In genomic region chr1:74196621-74197419, GRCm38 (mm10) we compare ENCODE assay signal across 18 mouse cellular contexts. TPM values are rescaled to one million over a fixed set of nuclear protein-coding genes. Genes with fewer than 3 reads are reported as not detected.
DNase-seq lines count a peak whose midpoint lies in the region; ATAC-seq and TF ChIP-seq lines count a peak whose summit lies in the region.
"Had no signal": no experiment of that assay in that cellular context is flagged by ENCODE, and none has a peak within 500 bp of the region (broad histone marks: within the 10 kb centered on the region; RNA-seq: fewer than 3 reads in every experiment).

No protein-coding gene starts in this region.

- TF ChIP-seq CTCF in gastrocnemius, adult 2 months (IDR thresholded peaks at IDR 0.05) = no peak

- H3K9ac ChIP-seq in embryonic facial prominence, embryonic 13.5 days = 0 out of 2 replicates have a peak overlapping the region, but pooled peaks have one; percentile 27
- peak overlapping the region; percentile 21; the same call in 1 of the 2 replicates for H3K9ac ChIP-seq in intestine, embryonic 16.5 days (ENCODE audit: low read depth, low read length)
- no peak overlapping the region for H3K9ac ChIP-seq in liver, embryonic 12.5 days
- H3K9ac ChIP-seq: embryonic facial prominence, embryonic 12.5 days; hindbrain, embryonic 15.5 days had no signal

- H3K27ac ChIP-seq in embryonic facial prominence, embryonic 13.5 days = no peak overlapping the region; the same call in 1 of the 2 replicates
- H3K27ac ChIP-seq in embryonic facial prominence, embryonic 10.5 days (replicated peaks) = no peak overlapping the region
- H3K27ac ChIP-seq in intestine, embryonic 16.5 days (ENCODE audit: low read length) = peak overlapping the region; percentile 84
- peak overlapping the region; percentile 50; the same call in 1 of the 2 replicates for H3K27ac ChIP-seq in liver, embryonic 12.5 days
- H3K27ac ChIP-seq in gastrocnemius, adult 2 months = no peak overlapping the region
- H3K27ac ChIP-seq: embryonic facial prominence, embryonic 12.5 days; heart, adult 2 months; hindbrain, embryonic 15.5 days had no signal

- no peaks in the 10 kb centered on the region for H3K36me3 ChIP-seq in embryonic facial prominence, embryonic 13.5 days
- H3K36me3 ChIP-seq in embryonic facial prominence, embryonic 10.5 days (replicated peaks) = no peaks in the 10 kb centered on the region
- no peaks in the 10 kb centered on the region for H3K36me3 ChIP-seq in intestine, embryonic 16.5 days (ENCODE audit: control insufficient read depth, insufficient read depth, low read length)
- no peaks in the 10 kb centered on the region for H3K36me3 ChIP-seq in liver, embryonic 12.5 days
- H3K36me3 ChIP-seq: embryonic facial prominence, embryonic 12.5 days; hindbrain, embryonic 15.5 days had no signal

- no peak overlapping the region for H3K4me3 ChIP-seq in embryonic facial prominence, embryonic 13.5 days
- no peak overlapping the region for H3K4me3 ChIP-seq in embryonic facial prominence, embryonic 10.5 days
- H3K4me3 ChIP-seq in intestine, embryonic 16.5 days (ENCODE audit: low read length) = no peak overlapping the region
- no peak overlapping the region for H3K4me3 ChIP-seq in liver, embryonic 12.5 days
- H3K4me3 ChIP-seq in gastrocnemius, adult 2 months = no peak overlapping the region
- H3K4me3 ChIP-seq: embryonic facial prominence, embryonic 12.5 days; heart, adult 2 months; hindbrain, embryonic 15.5 days had no signal

- no peak overlapping the region for H3K4me2 ChIP-seq in embryonic facial prominence, embryonic 13.5 days
- H3K4me2 ChIP-seq in intestine, embryonic 16.5 days (ENCODE audit: low read depth, low read length) = peak overlapping the region; percentile 36; the same call in 1 of the 2 replicates
- no peak overlapping the region for H3K4me2 ChIP-seq in liver, embryonic 12.5 days
- H3K4me2 ChIP-seq: embryonic facial prominence, embryonic 12.5 days; hindbrain, embryonic 15.5 days had no signal

- H3K27me3 ChIP-seq in embryonic facial prominence, embryonic 13.5 days = no peaks in the 10 kb centered on the region
- no peaks in the 10 kb centered on the region for H3K27me3 ChIP-seq in embryonic facial prominence, embryonic 10.5 days (replicated peaks; ENCODE audit: low read depth, poor library complexity, severe bottlenecking)
- no peaks in the 10 kb centered on the region for H3K27me3 ChIP-seq in intestine, embryonic 16.5 days (replicated peaks; ENCODE audit: control insufficient read depth, insufficient read depth, low read length)
- H3K27me3 ChIP-seq in liver, embryonic 12.5 days (replicated peaks) = no peaks in the 10 kb centered on the region
- H3K27me3 ChIP-seq: embryonic facial prominence, embryonic 12.5 days; hindbrain, embryonic 15.5 days had no signal

- 72% methylated on average over 17 of the region's 17 CpGs for WGBS in embryonic facial prominence, embryonic 13.5 days
- WGBS in embryonic facial prominence, embryonic 10.5 days = 79% methylated on average over 17 of the region's 17 CpGs
- WGBS in intestine, embryonic 16.5 days = 62% methylated on average over 17 of the region's 17 CpGs
- 70% methylated on average over 17 of the region's 17 CpGs for WGBS in liver, embryonic 12.5 days (ENCODE audit: insufficient replicate concordance)

- H3K9me3 ChIP-seq in embryonic facial prominence, embryonic 13.5 days = no peaks in the 10 kb centered on the region
- H3K9me3 ChIP-seq in embryonic facial prominence, embryonic 10.5 days = no peaks in the 10 kb centered on the region
- no peaks in the 10 kb centered on the region for H3K9me3 ChIP-seq in intestine, embryonic 16.5 days (ENCODE audit: control insufficient read depth, low read length)
- H3K9me3 ChIP-seq in liver, embryonic 12.5 days (replicated peaks) = no peaks in the 10 kb centered on the region
- H3K9me3 ChIP-seq: embryonic facial prominence, embryonic 12.5 days; hindbrain, embryonic 15.5 days had no signal

- H3K4me1 ChIP-seq in embryonic facial prominence, embryonic 13.5 days = peaks cover 17% of the 10 kb centered on the region
- H3K4me1 ChIP-seq in embryonic facial prominence, embryonic 10.5 days = peaks cover 6% of the 10 kb centered on the region
- peaks cover 18% of the 10 kb centered on the region for H3K4me1 ChIP-seq in intestine, embryonic 16.5 days (ENCODE audit: control insufficient read depth, insufficient read depth, low read length)
- peaks cover 12% of the 10 kb centered on the region for H3K4me1 ChIP-seq in liver, embryonic 12.5 days
- H3K4me1 ChIP-seq: hindbrain, embryonic 15.5 days had no signal

- ATAC-seq in embryonic facial prominence, embryonic 13.5 days (ENCODE audit: insufficient number of reproducible peaks, insufficient read depth, low FRiP score, low TSS enrichment, low read depth) = no peak
- peak; percentile 87 for ATAC-seq in intestine, embryonic 16.5 days
- ATAC-seq in liver, embryonic 12.5 days = peak; percentile 63
- ATAC-seq in frontal cortex, adult (ENCODE audit: low TSS enrichment) = no peak

- DNase-seq in embryonic facial prominence, embryonic 10.5 days (ENCODE audit: low spot score) = no peak
- peak; percentile 61 for DNase-seq in kidney, postnatal 10 days
- no peak for DNase-seq in gastrocnemius, adult 2 months
- no peak for DNase-seq in cerebellum, adult 9-10 months
- DNase-seq: heart, adult 2 months; lung, adult 18-20 months had no signal

- intact Hi-C loops in gastrocnemius, adult 2 months (cut with DNase I) = no loop called here

RNA-seq across cellular contexts. Expression of gene Cxcr1, which starts 2.4 kb away (rescaled TPM):
- polyA plus RNA-seq in embryonic facial prominence, embryonic 13.5 days (2015; fragmentation: Nextera tagmentation; extraction: Ambion mirVana) = not detected in 2 replicates
- not detected in 2 replicates for polyA plus RNA-seq in embryonic facial prominence, embryonic 10.5 days (2016; fragmentation: Nextera tagmentation; extraction: Ambion mirVana)
- not detected in 2 replicates for polyA plus RNA-seq in intestine, embryonic 16.5 days (2015; fragmentation: Nextera tagmentation; extraction: Ambion mirVana)
- polyA plus RNA-seq in liver, embryonic 12.5 days (2016; fragmentation: Nextera tagmentation; extraction: Ambion mirVana) = not detected in 2 replicates
- not detected for total RNA-seq in gastrocnemius, adult 2 months (2021)
- total RNA-seq: heart, adult 2 months; heart, postnatal 14 days; layer of hippocampus, postnatal 10 days; left cerebral cortex, postnatal 14 days had no signal
- polyA plus RNA-seq: embryonic facial prominence, embryonic 12.5 days; forebrain, embryonic 11.5 days; heart, adult 2 months; hindbrain, embryonic 15.5 days; midbrain, embryonic 14.5 days; testis, adult 2 months had no signal

RNA-seq across cellular contexts. Expression of gene Arpc2, which starts 39.1 kb away (rescaled TPM):
- polyA plus RNA-seq in embryonic facial prominence, embryonic 13.5 days (2015; fragmentation: Nextera tagmentation; extraction: Ambion mirVana) = 400 and 419 TPM in 2 replicates
- 359 and 369 TPM in 2 replicates for polyA plus RNA-seq in embryonic facial prominence, embryonic 10.5 days (2016; fragmentation: Nextera tagmentation; extraction: Ambion mirVana)
- polyA plus RNA-seq in intestine, embryonic 16.5 days (2015; fragmentation: Nextera tagmentation; extraction: Ambion mirVana) = 556 and 575 TPM in 2 replicates
- polyA plus RNA-seq in liver, embryonic 12.5 days (2016; fragmentation: Nextera tagmentation; extraction: Ambion mirVana) = 268 and 269 TPM in 2 replicates
- total RNA-seq in gastrocnemius, adult 2 months (2021) = 10 to 100 TPM; 58.8 to 78.5 TPM

RNA-seq across cellular contexts. Expression of gene Cxcr2, which starts 43.0 kb away (rescaled TPM):
- polyA plus RNA-seq in embryonic facial prominence, embryonic 13.5 days (2015; fragmentation: Nextera tagmentation; extraction: Ambion mirVana) = 0.07 TPM in 1 of 2 replicates, not detected in the other
- 0.05 and 0.22 TPM in 2 replicates for polyA plus RNA-seq in embryonic facial prominence, embryonic 10.5 days (2016; fragmentation: Nextera tagmentation; extraction: Ambion mirVana)
- 0.22 and 0.27 TPM in 2 replicates for polyA plus RNA-seq in intestine, embryonic 16.5 days (2015; fragmentation: Nextera tagmentation; extraction: Ambion mirVana)
- polyA plus RNA-seq in liver, embryonic 12.5 days (2016; fragmentation: Nextera tagmentation; extraction: Ambion mirVana) = 0.65 and 0.97 TPM in 2 replicates
- under 1 TPM in 1 of 2 experiments, not detected in 1; 0.10 TPM for total RNA-seq in gastrocnemius, adult 2 months (2021)
- polyA plus RNA-seq: midbrain, embryonic 14.5 days; testis, adult 2 months had no signal

Comparison
In these comparisons a context has a peak if more than half of its experiments do, and no peak if none do; other contexts are left out.
1. ATAC-seq: peak in intestine, embryonic 16.5 days (single experiment) and liver, embryonic 12.5 days (single experiment); none in embryonic facial prominence, embryonic 13.5 days (single experiment) and frontal cortex, adult (single experiment).
2. H3K27ac ChIP-seq: peak in intestine, embryonic 16.5 days (single experiment) and liver, embryonic 12.5 days (single experiment); none in embryonic facial prominence, embryonic 13.5 days (single experiment), embryonic facial prominence, embryonic 10.5 days (single experiment) and gastrocnemius, adult 2 months (single experiment).